Mouse (Mus musculus): Measurements from ENCODE around the gene Suclg2.
A peak's percentile ranks its signal among the peaks of the same experiment; 100 is the strongest.

The Suclg2 gene

GRCm38 (mm10) chr6:95700191-95700590 is 18.4 kb downstream of the Suclg2 start:
- DNase-seq (ENCODE audit: low spot score) = no peak

GRCm38 (mm10) chr6:95699326-95699725 is 19.3 kb downstream of the Suclg2 start:
- DNase-seq (ENCODE audit: low spot score) = no peak

- DNase-seq (ENCODE audit: low spot score) = no peak
These were observed 20.0 kb downstream of the Suclg2 start for GRCm38 (mm10) chr6:95698536-95699162.

- DNase-seq (ENCODE audit: low spot score) = no peak
These were observed 23.7 kb downstream of the Suclg2 start for GRCm38 (mm10) chr6:95694910-95695309.

- no peak for DNase-seq (ENCODE audit: low spot score)
These were observed 33.4 kb downstream of the Suclg2 start for GRCm38 (mm10) chr6:95685242-95685641.

- DNase-seq (ENCODE audit: low spot score) = no peak
These were observed 38.9 kb downstream of the Suclg2 start for GRCm38 (mm10) chr6:95679718-95680117.

- no peak for DNase-seq (ENCODE audit: low spot score)
These were observed 39.3 kb downstream of the Suclg2 start for GRCm38 (mm10) chr6:95679261-95679660.

- no peak for DNase-seq (ENCODE audit: low spot score)
These were observed 41.6 kb downstream of the Suclg2 start for GRCm38 (mm10) chr6:95676951-95677350.

GRCm38 (mm10) chr6:95676439-95676838 is 42.2 kb downstream of the Suclg2 start:
- no peak for DNase-seq (ENCODE audit: low spot score)

GRCm38 (mm10) chr6:95675059-95675705 is 43.4 kb downstream of the Suclg2 start:
- no peak for DNase-seq (ENCODE audit: low spot score)

GRCm38 (mm10) chr6:95674651-95675050 is 43.9 kb downstream of the Suclg2 start:
- no peak for DNase-seq (ENCODE audit: low spot score)

- DNase-seq (ENCODE audit: low spot score) = peak; percentile 38
These were observed 49.3 kb downstream of the Suclg2 start for GRCm38 (mm10) chr6:95669335-95669729.

GRCm38 (mm10) chr6:95668629-95669334 is 49.8 kb downstream of the Suclg2 start:
- DNase-seq (ENCODE audit: low spot score) = no peak

GRCm38 (mm10) chr6:95657671-95658070 is 60.9 kb downstream of the Suclg2 start:
- DNase-seq (ENCODE audit: low spot score) = no peak

GRCm38 (mm10) chr6:95653662-95654061 is 64.9 kb downstream of the Suclg2 start:
- DNase-seq (ENCODE audit: low spot score) = no peak

- DNase-seq (ENCODE audit: low spot score) = no peak
These were observed 65.8 kb downstream of the Suclg2 start for GRCm38 (mm10) chr6:95652774-95653173.

GRCm38 (mm10) chr6:95651391-95651876 is 67.2 kb downstream of the Suclg2 start:
- no peak for DNase-seq (ENCODE audit: low spot score)

- DNase-seq (ENCODE audit: low spot score) = no peak
These were observed 68.4 kb downstream of the Suclg2 start for GRCm38 (mm10) chr6:95650082-95650722.

- DNase-seq (ENCODE audit: low spot score) = no peak
These were observed 69.4 kb downstream of the Suclg2 start for GRCm38 (mm10) chr6:95649123-95649663.

- DNase-seq (ENCODE audit: low spot score) = no peak
These were observed 81.2 kb downstream of the Suclg2 start for GRCm38 (mm10) chr6:95637416-95637815.

GRCm38 (mm10) chr6:95635411-95635810 is 83.2 kb downstream of the Suclg2 start:
- DNase-seq (ENCODE audit: low spot score) = no peak

GRCm38 (mm10) chr6:95629071-95629470 is 89.5 kb downstream of the Suclg2 start:
- DNase-seq (ENCODE audit: low spot score) = no peak

Measured in ovary, postnatal 36 days (tissue).